Mouse (Mus musculus): ENCODE data around the gene Gm45785. TPM values are rescaled to one million over a fixed set of nuclear protein-coding genes. Genes with fewer than 3 reads are reported as not detected.
"Not testable (repeated sequence)": the region's sequence is repeated elsewhere in the genome, so short reads cannot be mapped to it uniquely, and the experiment has no call there.

The Gm45785 gene
- polyA plus RNA-seq (2015; fragmentation: Nextera tagmentation; extraction: Ambion mirVana) = not detected in 2 replicates

- Histone ChIP-seq H3K4me1 (peaks cover 32% of the 10 kb centered on the region), H3K4me3 (peak within 1 kb of the TSS; percentile 68), H3K9me3 (no peaks in the 10 kb centered on the region), H3K27ac (replicated peaks) (peak within 1 kb of the TSS; percentile 92), H3K4me2 (replicated peaks) (peak within 1 kb of the TSS; percentile 86), H3K36me3 (peaks cover 38% of the 10 kb centered on the region), H3K27me3 (no peaks in the 10 kb centered on the region), H3K9ac (replicated peaks) (peak within 1 kb of the TSS; percentile 78)
- 2% methylated on average over 51 of the region's 51 CpGs for WGBS
- ATAC-seq (replicated peaks) = peak; percentile 75
Measured at GRCm38 (mm10) chr7:140855860-140856784, at the start of gene Gm45785. TSS of gene Gm45785 (minus strand) at chr7:140856331.

- Histone ChIP-seq H3K27ac (replicated peaks) (no peak overlapping the region), H3K4me3 (no peak overlapping the region), H3K36me3 (no peaks in the 10 kb centered on the region), H3K4me1 (peaks cover 5% of the 10 kb centered on the region), H3K9ac (replicated peaks) (no peak overlapping the region), H3K4me2 (replicated peaks) (no peak overlapping the region), H3K9me3 (no peaks in the 10 kb centered on the region), H3K27me3 (no peaks in the 10 kb centered on the region)
- 86% methylated on average over 2 of the region's 2 CpGs for WGBS
- no peak for ATAC-seq (replicated peaks)
Measured at GRCm38 (mm10) chr7:140905642-140906081, 49.5 kb upstream of the Gm45785 start.

GRCm38 (mm10) chr7:140903212-140903611 lies 47.1 kb upstream of the Gm45785 start:
- Histone ChIP-seq H3K9ac (replicated peaks) (peak overlapping the region; percentile 18; the same call in 1 of the 2 replicates), H3K9me3 (no peaks in the 10 kb centered on the region), H3K4me1 (no peaks in the 10 kb centered on the region), H3K4me2 (replicated peaks) (no peak overlapping the region), H3K36me3 (peaks cover 8% of the 10 kb centered on the region; the same call in 1 of the 2 replicates), H3K27ac (replicated peaks) (no peak overlapping the region), H3K27me3 (no peaks in the 10 kb centered on the region), H3K4me3 (no peak overlapping the region)
- WGBS = 22% methylated on average over 13 of the region's 13 CpGs
- 0 out of 2 replicates have a peak, but pooled peaks have one; percentile 41 for ATAC-seq (replicated peaks)

- no peaks in the 10 kb centered on the region for H3K4me1 ChIP-seq
- H3K36me3 ChIP-seq = peaks cover 17% of the 10 kb centered on the region
- H3K27ac ChIP-seq (replicated peaks) = no peak overlapping the region
- H3K9me3 ChIP-seq = no peaks in the 10 kb centered on the region
- no peak for ATAC-seq (replicated peaks)
- H3K4me3 ChIP-seq = no peak overlapping the region
- no peaks in the 10 kb centered on the region for H3K27me3 ChIP-seq
- no peak overlapping the region for H3K4me2 ChIP-seq (replicated peaks)
- 72% methylated on average over 15 of the region's 15 CpGs for WGBS
- H3K9ac ChIP-seq (replicated peaks) = no peak overlapping the region
Measured at GRCm38 (mm10) chr7:140902036-140902875, 46.1 kb upstream of the Gm45785 start.

- 81% methylated on average over 10 of the region's 10 CpGs for WGBS
- Histone ChIP-seq H3K27ac (replicated peaks) (no peak within 1 kb of the TSS), H3K4me3 (no peak within 1 kb of the TSS), H3K9me3 (no peaks in the 10 kb centered on the region), H3K9ac (replicated peaks) (no peak within 1 kb of the TSS), H3K36me3 (peaks cover 33% of the 10 kb centered on the region), H3K4me1 (no peaks in the 10 kb centered on the region), H3K27me3 (no peaks in the 10 kb centered on the region), H3K4me2 (replicated peaks) (no peak within 1 kb of the TSS)
- no peak for ATAC-seq (replicated peaks)
Measured at GRCm38 (mm10) chr7:140900220-140900619, 44.1 kb upstream of the Gm45785 start, which contains the start of gene Cox8b. TSS of gene Cox8b (minus strand) at chr7:140900446.

GRCm38 (mm10) chr7:140899121-140899520 lies 43.0 kb upstream of the Gm45785 start:
- no peak overlapping the region for H3K9ac ChIP-seq (replicated peaks)
- 75% methylated on average over 3 of the region's 3 CpGs for WGBS
- no peak for ATAC-seq (replicated peaks)
- H3K27ac ChIP-seq (replicated peaks) = no peak overlapping the region
- H3K4me3 ChIP-seq = no peak overlapping the region
- no peaks in the 10 kb centered on the region for H3K27me3 ChIP-seq
- no peaks in the 10 kb centered on the region for H3K4me1 ChIP-seq
- H3K9me3 ChIP-seq = no peaks in the 10 kb centered on the region
- H3K4me2 ChIP-seq (replicated peaks) = no peak overlapping the region
- peaks cover 42% of the 10 kb centered on the region for H3K36me3 ChIP-seq

- ATAC-seq (replicated peaks) = no peak
- WGBS = 90% methylated on average over 7 of the region's 7 CpGs
- no peak overlapping the region for H3K4me2 ChIP-seq (replicated peaks)
- H3K4me1 ChIP-seq = no peaks in the 10 kb centered on the region
- H3K4me3 ChIP-seq = no peak overlapping the region
- peaks cover 49% of the 10 kb centered on the region for H3K36me3 ChIP-seq
- H3K9me3 ChIP-seq = no peaks in the 10 kb centered on the region
- no peak overlapping the region for H3K27ac ChIP-seq (replicated peaks)
- no peak overlapping the region for H3K9ac ChIP-seq (replicated peaks)
- no peaks in the 10 kb centered on the region for H3K27me3 ChIP-seq
Measured at GRCm38 (mm10) chr7:140897863-140898262, 41.7 kb upstream of the Gm45785 start.

- Histone ChIP-seq H3K4me1 (no peaks in the 10 kb centered on the region), H3K9ac (replicated peaks) (no peak overlapping the region), H3K27me3 (no peaks in the 10 kb centered on the region), H3K4me3 (no peak overlapping the region), H3K27ac (replicated peaks) (no peak overlapping the region), H3K36me3 (peaks cover 69% of the 10 kb centered on the region), H3K4me2 (replicated peaks) (no peak overlapping the region), H3K9me3 (no peaks in the 10 kb centered on the region)
- no peak for ATAC-seq (replicated peaks)
- 96% methylated on average over 3 of the region's 3 CpGs for WGBS
Measured at GRCm38 (mm10) chr7:140894611-140895010, 38.5 kb upstream of the Gm45785 start.

GRCm38 (mm10) chr7:140894031-140894430 lies 37.9 kb upstream of the Gm45785 start:
- no peak overlapping the region for H3K4me2 ChIP-seq (replicated peaks)
- H3K27me3 ChIP-seq = no peaks in the 10 kb centered on the region
- 84% methylated on average over 7 of the region's 7 CpGs for WGBS
- peaks cover 72% of the 10 kb centered on the region for H3K36me3 ChIP-seq
- H3K9ac ChIP-seq (replicated peaks) = no peak overlapping the region
- no peak for ATAC-seq (replicated peaks)
- H3K9me3 ChIP-seq = no peaks in the 10 kb centered on the region
- no peak overlapping the region for H3K4me3 ChIP-seq
- no peaks in the 10 kb centered on the region for H3K4me1 ChIP-seq
- H3K27ac ChIP-seq (replicated peaks) = no peak overlapping the region

GRCm38 (mm10) chr7:140890636-140891035 lies 34.5 kb upstream of the Gm45785 start:
- not testable (repeated sequence) for H3K4me2 ChIP-seq (replicated peaks); H3K4me3 ChIP-seq; H3K27me3 ChIP-seq; H3K27ac ChIP-seq (replicated peaks); H3K9me3 ChIP-seq; ATAC-seq (replicated peaks); H3K4me1 ChIP-seq; H3K9ac ChIP-seq (replicated peaks)
- WGBS = 96% methylated on average over 16 of the region's 16 CpGs
- peaks cover 72% of the 10 kb centered on the region for H3K36me3 ChIP-seq

- H3K27ac ChIP-seq (replicated peaks) = peak overlapping the region; percentile 92
- H3K9ac ChIP-seq (replicated peaks) = peak overlapping the region; percentile 86
- no peaks in the 10 kb centered on the region for H3K27me3 ChIP-seq
- ATAC-seq (replicated peaks) = peak; percentile 64; the same call in 1 of the 2 replicates
- H3K4me2 ChIP-seq (replicated peaks) = peak overlapping the region; percentile 82
- peaks cover 17% of the 10 kb centered on the region for H3K4me1 ChIP-seq
- no peaks in the 10 kb centered on the region for H3K9me3 ChIP-seq
- WGBS = under 1% methylated on average over 12 of the region's 12 CpGs
- H3K36me3 ChIP-seq = peaks cover 19% of the 10 kb centered on the region
- peak overlapping the region; percentile 97 for H3K4me3 ChIP-seq
Measured at GRCm38 (mm10) chr7:140882469-140882803, 26.3 kb upstream of the Gm45785 start.
